Mouse (Mus musculus) brain, embryonic 18.5 days (tissue): Measurements from ENCODE around the gene Pde3b.
"Not testable (repeated sequence)": the region's sequence is repeated elsewhere in the genome, so short reads cannot be mapped to it uniquely, and the experiment has no call there.

Experiments
- DNase-seq: peaks from one replicate; pipeline ENCODE4 v3.0.0-alpha.2; 2012; ENCODE audit warnings: low read depth, low spot score

Gene Pde3b

DNA sequence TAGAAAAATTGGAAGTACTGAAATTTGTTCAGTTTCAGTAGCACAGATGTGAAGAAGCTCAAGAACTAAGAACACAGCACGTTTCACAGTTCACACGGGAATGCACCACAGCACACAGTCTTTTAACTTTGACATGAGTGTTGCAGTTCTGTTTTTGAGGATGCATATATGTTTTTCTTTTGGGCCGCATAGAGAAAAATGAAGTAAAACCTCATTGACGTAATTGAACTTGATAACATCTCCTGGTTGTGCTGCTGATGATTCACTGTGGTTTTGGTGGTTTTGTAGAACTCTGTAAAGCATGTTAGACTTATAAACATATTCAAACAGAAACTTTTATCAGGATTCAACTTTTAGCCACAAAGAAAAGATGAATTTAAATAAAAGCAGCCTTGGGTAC is 64.7 kb downstream of the Pde3b start:
- no peak for DNase-seq

DNA sequence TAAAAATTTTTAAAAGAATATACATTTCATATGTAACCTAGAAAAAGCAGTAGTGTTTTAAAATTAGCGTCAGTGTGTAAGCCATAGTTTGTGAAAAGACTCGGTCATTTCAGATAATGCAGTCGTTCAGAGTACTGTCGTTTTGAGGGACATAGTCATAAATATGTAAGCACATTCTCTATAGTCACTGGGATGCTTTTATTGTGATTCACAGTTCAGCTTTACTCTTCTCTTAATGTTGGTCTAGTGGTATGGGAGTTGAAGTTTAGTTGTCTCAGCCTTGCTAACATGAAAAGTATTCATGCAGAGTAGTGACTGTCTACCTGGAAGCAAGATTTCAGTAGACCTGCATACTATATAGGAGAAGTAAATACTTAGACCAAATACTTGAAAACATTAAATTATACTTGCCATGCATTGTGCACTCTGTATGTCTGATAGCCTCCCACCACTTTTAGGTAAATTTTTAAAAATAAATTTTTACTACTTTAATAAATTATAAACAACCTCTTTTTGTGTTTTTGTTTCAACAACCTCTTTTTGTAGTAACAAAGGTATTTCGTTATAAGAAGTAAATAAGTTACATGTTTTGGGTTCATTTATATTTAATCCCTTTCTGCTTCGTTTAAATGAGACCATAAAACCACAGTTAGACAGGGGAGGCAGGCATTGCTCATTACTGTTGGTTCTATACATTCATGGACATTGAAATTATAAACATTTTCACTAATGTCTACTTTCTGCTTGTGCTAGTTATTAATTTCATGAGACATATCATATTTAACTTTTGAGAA is 65.3 kb downstream of the Pde3b start:
- DNase-seq: no peak

DNA sequence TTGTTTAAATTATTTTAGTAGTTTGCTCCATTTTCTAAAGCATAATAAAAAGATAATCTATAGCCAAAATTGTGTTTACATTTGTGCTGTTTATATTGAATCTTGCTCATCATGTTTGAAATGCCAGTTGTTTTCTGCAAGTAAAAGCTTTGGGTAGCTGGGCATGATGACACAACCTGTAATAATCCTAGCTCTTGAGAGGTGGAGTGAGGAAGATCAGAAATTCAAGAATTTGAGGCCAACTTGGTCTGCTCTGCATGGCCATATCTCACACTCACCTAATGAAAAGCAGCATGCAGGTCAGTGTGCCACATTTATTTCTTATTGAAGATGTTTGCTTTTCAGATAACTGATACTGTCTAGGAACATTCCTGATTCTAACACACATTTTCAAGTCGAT is 65.9 kb downstream of the Pde3b start:
- no peak for DNase-seq

DNA sequence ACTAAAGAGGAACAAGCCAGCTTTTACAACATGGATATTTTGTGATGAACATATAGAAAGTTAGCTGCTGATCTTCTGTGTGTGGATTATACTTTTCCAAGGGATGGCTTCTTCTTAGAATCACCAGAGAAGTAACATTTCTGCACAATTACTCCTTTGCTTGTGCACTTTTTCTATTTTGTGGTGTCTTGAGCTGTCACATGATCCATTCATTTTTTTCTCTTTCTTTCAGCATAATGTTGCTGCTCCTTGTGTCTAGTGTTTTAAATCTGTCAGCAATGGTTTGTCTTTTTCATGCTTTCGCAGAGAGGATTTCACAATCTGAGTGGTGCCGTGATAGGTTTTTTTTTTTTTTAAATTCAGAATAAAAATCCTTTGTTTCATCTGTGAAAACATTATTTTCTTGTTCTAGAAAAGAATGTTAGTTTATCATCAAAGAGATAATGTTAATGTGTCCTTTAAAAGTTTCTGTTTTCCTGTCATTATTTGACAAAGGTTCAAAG is 66.4 kb downstream of the Pde3b start:
- DNase-seq: no peak

DNA sequence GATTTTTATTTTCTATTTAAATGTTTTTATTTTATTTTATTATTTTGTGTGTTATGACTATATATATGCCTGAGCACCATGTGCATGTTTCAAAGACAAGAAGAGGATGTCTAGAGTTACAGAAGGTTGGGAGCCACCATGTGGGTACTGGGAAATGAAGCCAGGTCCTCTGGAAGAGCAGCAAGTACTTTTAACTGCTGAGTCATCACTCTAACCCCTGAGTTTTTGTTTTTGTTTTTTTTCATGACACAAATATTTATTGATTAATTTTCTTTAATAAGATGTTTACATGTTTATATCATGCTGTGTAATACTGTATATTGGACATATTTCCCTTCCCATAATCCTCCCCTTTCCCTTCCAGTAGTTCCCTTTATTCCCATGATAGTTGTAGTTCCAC is 77.5 kb downstream of the Pde3b start:
- no peak for DNase-seq

DNA sequence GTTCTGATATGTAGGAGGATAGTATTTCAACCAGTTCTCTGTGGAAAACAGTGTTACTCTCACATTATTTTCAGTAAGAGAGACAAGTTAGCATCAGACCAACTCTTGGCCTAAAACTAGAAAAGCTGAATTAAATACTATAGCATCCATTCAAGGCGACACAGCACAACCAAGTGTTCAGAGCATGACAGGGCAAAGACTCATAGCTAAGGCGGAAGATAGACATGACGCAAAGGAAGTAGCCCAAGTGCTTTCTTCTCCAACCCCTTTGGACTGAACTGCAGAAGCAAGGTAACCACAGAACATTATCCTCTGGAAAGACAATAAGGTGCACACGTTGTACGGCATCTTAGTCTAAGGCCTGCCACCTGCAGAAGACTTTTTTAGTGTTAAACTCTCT is 79.0 kb downstream of the Pde3b start:
- DNase-seq: no peak

DNA sequence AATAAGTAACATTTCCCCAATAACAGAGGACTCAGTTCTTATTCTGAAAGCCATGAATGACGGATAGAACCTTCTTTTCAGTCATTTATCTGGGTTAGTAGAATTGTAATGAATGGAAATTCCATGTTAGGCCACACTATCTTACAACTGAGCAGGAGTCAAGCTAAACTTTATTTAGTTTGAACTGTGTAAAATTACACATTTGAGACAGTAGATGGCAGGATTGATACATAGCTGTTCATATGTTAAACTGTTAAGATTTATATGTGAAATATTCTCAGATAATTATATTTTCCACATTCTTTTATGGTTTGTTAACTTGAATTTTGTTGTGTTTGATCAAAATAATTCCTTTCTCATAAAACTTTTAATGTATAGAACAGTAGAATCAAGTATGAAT is 84.2 kb downstream of the Pde3b start:
- no peak for DNase-seq

DNA sequence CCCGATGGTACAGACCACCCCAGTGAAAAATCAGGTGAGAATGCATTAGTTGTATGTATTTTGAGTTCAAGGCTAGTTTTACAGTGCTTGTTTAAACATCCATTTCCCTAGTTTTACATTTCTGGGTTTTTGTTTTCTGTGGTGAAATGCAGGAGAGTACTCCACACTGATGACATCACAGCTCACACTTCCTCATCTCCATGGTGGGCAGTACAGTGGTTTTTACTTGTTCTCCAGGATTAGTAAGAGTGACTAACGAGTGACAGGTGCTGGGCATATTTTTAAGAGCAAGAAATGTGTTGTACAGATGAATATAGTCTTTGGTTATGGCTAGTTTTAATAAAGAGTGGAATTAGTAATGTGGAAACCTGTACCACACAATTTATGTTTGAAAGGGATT is 93.8 kb downstream of the Pde3b start:
- DNase-seq: no peak

DNA sequence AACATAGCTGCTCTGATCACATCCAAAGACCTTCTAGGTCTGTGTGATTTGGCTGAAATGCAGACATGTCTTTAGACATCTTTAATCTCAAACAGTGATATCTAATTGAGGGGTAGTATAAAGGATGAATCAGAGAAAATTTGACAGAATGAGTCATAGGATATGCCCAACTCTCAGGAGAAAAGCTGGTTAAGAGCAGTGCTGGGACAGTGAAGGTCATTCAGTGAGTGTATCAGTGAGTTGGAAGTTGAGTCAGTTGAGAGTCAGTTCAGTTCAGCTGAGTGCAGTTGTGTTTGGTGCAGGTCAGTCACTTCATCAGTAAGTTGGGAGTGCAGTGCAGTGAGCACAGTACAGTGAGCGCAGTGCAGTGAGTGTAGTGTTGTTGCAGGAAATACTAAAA is 105.0 kb downstream of the Pde3b start:
- DNase-seq: no peak

DNA sequence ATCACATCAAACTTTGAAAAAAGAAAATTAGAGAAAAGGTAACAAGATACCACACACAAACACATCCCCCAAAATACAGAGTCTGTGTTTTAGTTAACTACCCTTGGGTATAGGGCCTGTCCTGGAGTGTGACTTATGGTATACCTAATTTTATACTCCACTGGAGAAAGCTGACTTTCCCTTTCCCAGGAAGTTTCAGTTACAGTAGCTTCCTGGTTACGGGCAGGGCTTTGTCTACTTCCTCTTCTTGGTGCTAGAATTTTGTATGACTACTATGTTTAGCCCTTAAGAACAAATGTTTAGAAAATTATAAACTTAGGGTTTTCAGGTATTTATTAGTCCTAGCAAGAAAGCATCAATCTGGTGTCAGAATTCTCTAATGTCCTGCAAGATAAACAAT is 111.2 kb downstream of the Pde3b start:
- DNase-seq: no peak

DNA sequence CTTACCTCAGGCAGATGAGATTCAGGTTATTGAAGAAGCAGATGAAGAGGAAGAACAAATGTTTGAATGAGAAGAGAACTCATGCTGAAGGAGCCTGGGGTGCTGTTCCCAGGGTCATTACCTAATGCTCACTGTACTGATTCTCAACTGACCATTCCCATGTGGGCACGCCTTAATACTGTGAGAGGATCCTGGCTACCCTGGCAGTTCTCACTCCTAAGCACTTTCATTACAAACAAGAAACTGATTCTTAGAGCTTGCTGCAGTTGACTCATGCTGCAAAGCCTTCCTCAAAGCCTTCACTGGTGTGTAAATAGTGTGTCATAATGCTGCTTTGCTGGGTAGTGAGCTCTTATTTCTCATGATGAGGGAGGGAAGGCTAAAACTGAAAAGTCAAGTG is 121.1 kb downstream of the Pde3b start:
- no peak for DNase-seq

DNA sequence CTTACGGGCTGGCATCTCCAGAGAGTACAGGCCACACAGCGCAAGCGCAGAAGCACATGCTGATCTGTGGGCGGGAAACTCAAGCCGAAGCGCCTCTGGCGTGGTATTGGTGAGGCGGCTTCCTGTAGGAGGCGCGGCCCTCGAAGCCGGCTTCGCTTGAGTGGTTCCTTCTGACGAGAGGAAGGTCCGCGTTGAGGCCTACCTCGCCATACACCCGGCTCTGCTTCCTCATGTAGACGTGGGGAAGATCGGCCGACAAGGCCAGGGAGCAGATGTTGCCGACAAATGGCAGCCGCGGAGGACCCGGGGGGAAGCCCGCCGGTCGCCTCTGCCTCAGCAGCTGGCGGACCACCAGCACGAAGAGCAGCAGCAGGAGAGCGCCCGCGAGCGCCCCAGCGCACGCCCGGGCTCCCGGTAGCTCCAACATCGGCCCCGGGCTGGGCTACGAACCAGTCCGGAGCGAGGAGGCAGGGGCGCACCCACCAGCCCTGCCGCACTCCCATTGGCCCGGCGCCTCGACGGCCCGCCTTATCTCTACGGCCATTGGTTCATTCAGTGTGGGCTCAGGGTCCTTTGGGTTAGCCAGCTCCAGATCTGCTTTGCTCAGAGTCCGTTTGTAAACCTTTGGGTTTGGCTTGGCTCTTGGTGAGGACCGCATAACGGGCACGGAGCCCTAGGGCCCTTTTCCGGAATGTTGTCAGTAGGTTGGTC is 147.6 kb downstream of the Pde3b start, which contains the start of gene Cyp2r1:
Cyp2r1 (minus strand) TSS at position 442 of the 711 bp plus-strand sequence.
- peak; percentile 80 for DNase-seq

DNA sequence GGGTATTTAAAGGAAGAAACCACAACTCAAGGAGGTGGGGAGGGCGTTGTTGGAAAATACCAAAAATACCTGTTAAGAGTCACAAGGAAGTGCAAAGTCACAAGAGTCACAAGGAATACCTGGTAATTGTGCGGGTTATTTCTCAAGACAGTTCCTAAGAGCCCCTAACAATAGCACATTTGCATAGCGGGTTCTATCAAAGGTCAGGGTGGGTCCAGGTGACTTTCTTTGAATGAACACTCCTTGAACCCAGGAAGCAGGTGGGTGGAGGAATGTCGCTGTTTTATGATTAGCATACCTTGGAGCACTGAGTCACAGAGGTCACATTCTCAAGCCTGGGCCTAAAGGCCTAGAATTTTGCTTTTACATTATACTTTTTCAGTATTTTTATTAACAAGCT is 158.8 kb downstream of the Pde3b start:
- not testable (repeated sequence) for DNase-seq

DNA sequence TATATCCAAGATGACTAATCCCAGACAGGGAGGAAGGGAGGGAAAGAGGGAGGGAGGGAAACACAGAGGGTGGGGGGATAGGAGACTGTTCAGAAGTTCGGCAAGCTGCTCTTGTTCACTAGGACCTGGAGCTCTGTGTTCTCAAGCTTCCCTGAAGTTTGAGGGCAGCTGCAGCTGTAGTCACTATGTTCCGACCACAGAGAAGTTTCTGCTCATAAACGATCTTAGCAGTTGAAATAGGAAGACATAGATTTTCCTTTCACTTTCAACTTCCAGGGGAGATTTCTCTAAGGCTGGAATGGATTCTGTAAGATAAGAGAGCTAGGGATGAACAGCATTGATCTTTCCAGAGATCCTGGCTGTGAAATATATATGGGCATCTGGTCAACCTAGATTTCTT is 161.8 kb downstream of the Pde3b start:
- DNase-seq: no peak

DNA sequence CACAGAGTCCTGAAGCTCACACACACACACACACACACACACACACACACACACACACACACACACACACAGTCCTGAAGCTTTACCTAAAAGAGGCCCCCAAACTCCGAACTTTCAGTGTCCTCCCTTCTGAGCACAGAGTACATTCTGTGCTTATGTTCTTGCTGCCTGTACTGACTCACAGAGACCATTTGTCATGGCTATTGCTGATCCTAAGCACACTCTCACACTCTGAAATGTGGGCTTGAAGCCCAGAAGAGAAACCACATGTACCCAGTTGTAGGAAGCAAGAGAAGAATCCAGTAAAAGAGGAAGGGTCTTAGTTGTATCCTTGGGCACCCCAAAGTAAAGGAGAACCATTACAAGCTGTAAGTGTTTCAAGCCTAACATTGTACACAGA is 162.6 kb downstream of the Pde3b start:
- DNase-seq: no peak

DNA sequence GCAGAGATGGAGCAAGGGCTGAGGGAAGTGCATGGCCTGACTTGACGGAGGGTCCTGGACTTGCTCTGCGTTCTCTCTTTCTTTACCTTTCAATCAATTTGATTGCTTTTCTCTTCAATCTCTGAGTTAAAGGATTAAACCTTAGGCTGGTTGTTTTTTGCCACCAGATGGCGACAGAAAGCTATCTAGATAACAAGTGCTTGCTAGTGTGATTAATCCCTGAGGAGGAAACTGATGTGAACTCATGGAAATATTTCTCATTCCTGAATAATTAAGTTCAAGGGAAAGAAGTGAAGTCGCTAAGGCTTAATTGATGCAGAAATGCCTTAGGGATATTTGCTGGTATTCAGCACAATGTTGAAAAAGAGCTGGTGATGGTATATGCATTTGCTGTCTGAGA is 165.3 kb downstream of the Pde3b start:
- peak; percentile 43 for DNase-seq

DNA sequence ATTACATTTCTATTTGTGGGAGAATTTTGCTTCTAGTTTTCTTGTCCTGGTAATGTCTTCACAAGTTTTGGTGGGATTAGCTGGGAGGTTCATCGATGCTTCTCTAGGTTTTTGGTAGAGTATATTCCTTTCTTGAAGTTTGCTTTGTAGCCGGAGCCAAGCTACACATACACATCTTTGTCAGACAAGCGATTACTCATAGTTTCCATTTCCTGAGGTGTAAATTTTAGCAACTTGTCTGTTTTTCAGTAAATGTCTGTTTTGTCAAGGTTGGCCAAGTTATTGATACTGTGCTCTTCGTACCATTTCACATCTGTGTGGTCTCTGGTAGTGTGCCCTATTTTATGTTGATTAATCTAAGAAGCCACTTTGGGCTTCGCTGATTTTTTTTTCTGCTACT is 166.1 kb downstream of the Pde3b start:
- DNase-seq: no peak

DNA sequence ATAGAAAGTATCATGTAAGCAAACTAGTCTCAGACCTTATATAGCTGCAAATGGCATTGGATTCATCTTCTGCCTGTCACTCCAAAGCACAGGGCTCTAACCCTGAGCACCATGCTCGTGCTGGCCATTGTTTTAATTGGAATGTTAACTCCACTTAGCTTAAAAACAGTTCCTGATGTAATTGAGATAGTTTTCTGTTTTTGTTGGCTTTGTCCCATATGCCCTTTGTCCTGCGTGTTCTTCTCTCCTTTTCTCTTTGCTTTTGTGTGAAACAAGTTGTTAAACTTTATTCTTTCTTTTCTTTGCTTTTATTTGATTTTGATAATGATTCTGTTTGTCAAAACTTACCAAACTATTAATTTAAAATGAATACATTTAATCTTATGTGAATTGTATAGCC is 167.4 kb downstream of the Pde3b start:
- DNase-seq: no peak
